Mouse (Mus musculus): ENCODE measurements around the gene Prrg2. TPM values are rescaled to one million over a fixed set of nuclear protein-coding genes. Genes with fewer than 3 reads are reported as not detected.

Gene Prrg2
- polyA plus RNA-seq, 1 experiment from 2014 or later, result 16.8 TPM

DNA sequence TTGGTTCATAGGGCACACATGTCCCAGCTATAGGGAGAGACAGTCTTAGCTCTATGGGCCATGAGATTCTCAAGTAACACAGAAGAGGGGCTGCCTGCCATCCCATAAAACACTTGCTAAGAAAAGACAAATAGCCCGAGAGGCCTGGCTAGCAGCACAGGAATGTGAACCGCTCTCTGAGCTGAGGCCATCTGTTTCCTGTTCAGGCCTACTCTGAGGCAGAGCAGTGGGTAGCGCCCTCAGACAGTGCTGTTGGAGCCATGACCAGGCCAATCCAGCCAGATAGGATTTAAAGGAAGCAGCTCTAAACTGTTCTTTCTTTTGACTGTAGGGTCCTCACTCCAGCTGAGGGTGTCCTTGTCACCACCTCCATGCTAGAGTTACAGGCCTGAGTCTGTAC is 57.9 kb downstream of the Prrg2 start:
- Histone ChIP-seq H3K9me3 (no peaks in the 10 kb centered on the region), H3K4me3 (no peak overlapping the region), H3K27ac (no peak overlapping the region), H3K4me1 (peaks cover 28% of the 10 kb centered on the region), H3K36me3 (peaks cover 99% of the 10 kb centered on the region), H3K27me3 (ENCODE audit: insufficient read depth, poor library complexity, severe bottlenecking) (no peaks in the 10 kb centered on the region)
- DNase-seq (ENCODE audit: low spot score), result no peak
- WGBS, result 74% methylated on average over 3 of the region's 3 CpGs

Small RNAs within 50 kb of the gene (microRNA-seq; reads per million reads assigned to microRNA genes)
- 1.0 reads per million for gene Mir7054

Other genes with a start within 250 kb of the Prrg2 start
- 128 and 132 TPM in 2 replicates for gene Nup62, start 246.6 kb downstream of the Prrg2 start, polyA plus RNA-seq (2016; fragmentation: Nextera tagmentation; extraction: Ambion mirVana)
- gene Il4i1, start 246.3 kb downstream of the Prrg2 start, polyA plus RNA-seq (2016; fragmentation: Nextera tagmentation; extraction: Ambion mirVana), result 0.41 and 1.3 TPM in 2 replicates
- gene Atf5, start 246.0 kb downstream of the Prrg2 start, polyA plus RNA-seq (2016; fragmentation: Nextera tagmentation; extraction: Ambion mirVana), result 1.7 and 3.3 TPM in 2 replicates
- 102 and 103 TPM in 2 replicates for gene Akt1s1, start 213.7 kb downstream of the Prrg2 start, polyA plus RNA-seq (2016; fragmentation: Nextera tagmentation; extraction: Ambion mirVana)
- gene Tbc1d17, start 213.6 kb downstream of the Prrg2 start, polyA plus RNA-seq (2016; fragmentation: Nextera tagmentation; extraction: Ambion mirVana), result 56.9 and 67.3 TPM in 2 replicates
- gene Pnkp, start 205.5 kb downstream of the Prrg2 start, polyA plus RNA-seq (2016; fragmentation: Nextera tagmentation; extraction: Ambion mirVana), result 28.5 and 29.7 TPM in 2 replicates
- gene Ptov1, start 192.9 kb downstream of the Prrg2 start, polyA plus RNA-seq (2016; fragmentation: Nextera tagmentation; extraction: Ambion mirVana), result 258 and 316 TPM in 2 replicates
- 90.5 and 95.6 TPM in 2 replicates for gene Med25, start 170.0 kb downstream of the Prrg2 start, polyA plus RNA-seq (2016; fragmentation: Nextera tagmentation; extraction: Ambion mirVana)
- 14.2 and 14.9 TPM in 2 replicates for gene Fuz, start 166.6 kb downstream of the Prrg2 start, polyA plus RNA-seq (2016; fragmentation: Nextera tagmentation; extraction: Ambion mirVana)
- 73.9 and 82.1 TPM in 2 replicates for gene Ap2a1, start 133.2 kb downstream of the Prrg2 start, polyA plus RNA-seq (2016; fragmentation: Nextera tagmentation; extraction: Ambion mirVana)
- 0.25 TPM in 1 of 2 replicates, not detected in the other for gene Tsks, start 119.5 kb downstream of the Prrg2 start, polyA plus RNA-seq (2016; fragmentation: Nextera tagmentation; extraction: Ambion mirVana)
- gene Cpt1c, start 87.8 kb downstream of the Prrg2 start, polyA plus RNA-seq (2016; fragmentation: Nextera tagmentation; extraction: Ambion mirVana), result 11.7 and 19.1 TPM in 2 replicates
- 563 and 740 TPM in 2 replicates for gene Prmt1, start 76.1 kb downstream of the Prrg2 start, polyA plus RNA-seq (2016; fragmentation: Nextera tagmentation; extraction: Ambion mirVana)
- 61.8 and 71.1 TPM in 2 replicates for gene Irf3, start 65.0 kb downstream of the Prrg2 start, polyA plus RNA-seq (2016; fragmentation: Nextera tagmentation; extraction: Ambion mirVana)
- gene Bcl2l12, start 64.0 kb downstream of the Prrg2 start, polyA plus RNA-seq (2016; fragmentation: Nextera tagmentation; extraction: Ambion mirVana), result 44.9 and 57.9 TPM in 2 replicates
- gene Scaf1, start 46.3 kb downstream of the Prrg2 start, polyA plus RNA-seq (2016; fragmentation: Nextera tagmentation; extraction: Ambion mirVana), result 40.5 and 41.0 TPM in 2 replicates
- 50.5 and 57.5 TPM in 2 replicates for gene Rras, start 44.7 kb downstream of the Prrg2 start, polyA plus RNA-seq (2016; fragmentation: Nextera tagmentation; extraction: Ambion mirVana)
- 8.8 and 13.3 TPM in 2 replicates for gene Prr12, start 9.8 kb downstream of the Prrg2 start, polyA plus RNA-seq (2016; fragmentation: Nextera tagmentation; extraction: Ambion mirVana)
- 59.9 and 65.2 TPM in 2 replicates for gene Nosip, start 248 bp downstream of the Prrg2 start, polyA plus RNA-seq (2016; fragmentation: Nextera tagmentation; extraction: Ambion mirVana)
- gene Rcn3, start 29.5 kb upstream of the Prrg2 start, polyA plus RNA-seq (2016; fragmentation: Nextera tagmentation; extraction: Ambion mirVana), result 270 and 314 TPM in 2 replicates
- gene Fcgrt, start 41.2 kb upstream of the Prrg2 start, polyA plus RNA-seq (2016; fragmentation: Nextera tagmentation; extraction: Ambion mirVana), result 7.8 and 10.2 TPM in 2 replicates
- gene Rps11, start 61.8 kb upstream of the Prrg2 start, polyA plus RNA-seq (2016; fragmentation: Nextera tagmentation; extraction: Ambion mirVana), result 1,266 and 1,534 TPM in 2 replicates
- gene Rpl13a, start 66.1 kb upstream of the Prrg2 start, polyA plus RNA-seq (2016; fragmentation: Nextera tagmentation; extraction: Ambion mirVana), result 873 and 1,060 TPM in 2 replicates
- gene Gm45713, start 73.6 kb upstream of the Prrg2 start, polyA plus RNA-seq (2016; fragmentation: Nextera tagmentation; extraction: Ambion mirVana), result 0.36 and 0.58 TPM in 2 replicates
- gene Flt3l, start 73.8 kb upstream of the Prrg2 start, polyA plus RNA-seq (2016; fragmentation: Nextera tagmentation; extraction: Ambion mirVana), result 2.5 and 3.1 TPM in 2 replicates
- gene Pih1d1, start 91.6 kb upstream of the Prrg2 start, polyA plus RNA-seq (2016; fragmentation: Nextera tagmentation; extraction: Ambion mirVana), result 97.8 and 102 TPM in 2 replicates
- 45.2 and 45.7 TPM in 2 replicates for gene Aldh16a1, start 91.9 kb upstream of the Prrg2 start, polyA plus RNA-seq (2016; fragmentation: Nextera tagmentation; extraction: Ambion mirVana)
- 0.76 and 1.4 TPM in 2 replicates for gene Slc17a7, start 101.3 kb upstream of the Prrg2 start, polyA plus RNA-seq (2016; fragmentation: Nextera tagmentation; extraction: Ambion mirVana)
- gene Gfy, start 116.9 kb upstream of the Prrg2 start, polyA plus RNA-seq (2016; fragmentation: Nextera tagmentation; extraction: Ambion mirVana), result not detected in 2 replicates
- 0.41 TPM in 1 of 2 replicates, not detected in the other for gene Pth2, start 118.3 kb upstream of the Prrg2 start, polyA plus RNA-seq (2016; fragmentation: Nextera tagmentation; extraction: Ambion mirVana)
- gene Ccdc155, start 142.2 kb upstream of the Prrg2 start, polyA plus RNA-seq (2016; fragmentation: Nextera tagmentation; extraction: Ambion mirVana), result 0.69 and 0.88 TPM in 2 replicates
- 1.2 and 1.9 TPM in 2 replicates for gene Dkkl1, start 149.5 kb upstream of the Prrg2 start, polyA plus RNA-seq (2016; fragmentation: Nextera tagmentation; extraction: Ambion mirVana)
- gene Tead2, start 153.1 kb upstream of the Prrg2 start, polyA plus RNA-seq (2016; fragmentation: Nextera tagmentation; extraction: Ambion mirVana), result 161 and 210 TPM in 2 replicates
- 1.5 and 2.3 TPM in 2 replicates for gene Cd37, start 176.4 kb upstream of the Prrg2 start, polyA plus RNA-seq (2016; fragmentation: Nextera tagmentation; extraction: Ambion mirVana)
- 0.50 and 0.83 TPM in 2 replicates for gene Slc6a16, start 178.4 kb upstream of the Prrg2 start, polyA plus RNA-seq (2016; fragmentation: Nextera tagmentation; extraction: Ambion mirVana)
- not detected in 2 replicates for gene Slc6a21, start 214.8 kb upstream of the Prrg2 start, polyA plus RNA-seq (2016; fragmentation: Nextera tagmentation; extraction: Ambion mirVana)

All from heart, embryonic 10.5 days (tissue).